Mouse (Mus musculus): ENCODE measurements around the gene Ucma. TPM values are rescaled to one million over a fixed set of nuclear protein-coding genes. Genes with fewer than 3 reads are reported as not detected.

The Ucma gene
- polyA plus RNA-seq, 1 experiment, result not detected

- Histone ChIP-seq H3K36me3 (ENCODE audit: control insufficient read depth, insufficient read depth, low read length) (peaks cover 19% of the 10 kb centered on the region), H3K27ac (ENCODE audit: insufficient read depth, low read depth, low read length) (no peak overlapping the region), H3K4me3 (ENCODE audit: low read depth, low read length) (no peak overlapping the region), H3K4me1 (ENCODE audit: control insufficient read depth, insufficient read depth, insufficient read length, low read length) (peaks cover 2% of the 10 kb centered on the region; the same call in 1 of the 2 replicates), H3K27me3 (ENCODE audit: control insufficient read depth, insufficient read depth, low read length) (no peaks in the 10 kb centered on the region)
- 90% methylated on average over 7 of the region's 7 CpGs for WGBS
- no peak for TF ChIP-seq POLR2A (IDR thresholded peaks at IDR 0.05; ENCODE audit: low read depth, low read length)
- TF ChIP-seq CTCF (IDR thresholded peaks at IDR 0.05; ENCODE audit: extremely low read depth, insufficient read length, insufficient replicate concordance, low read depth, low read length), result no peak
Observed at GRCm38 (mm10) chr2:5016922-5017321, 41.0 kb downstream of the Ucma start.

GRCm38 (mm10) chr2:5019708-5020107 lies 43.8 kb downstream of the Ucma start:
- Histone ChIP-seq H3K4me1 (ENCODE audit: control insufficient read depth, insufficient read depth, insufficient read length, low read length) (no peaks in the 10 kb centered on the region), H3K27me3 (ENCODE audit: control insufficient read depth, insufficient read depth, low read length) (no peaks in the 10 kb centered on the region), H3K4me3 (ENCODE audit: low read depth, low read length) (no peak overlapping the region), H3K27ac (ENCODE audit: insufficient read depth, low read depth, low read length) (no peak overlapping the region), H3K36me3 (ENCODE audit: control insufficient read depth, insufficient read depth, low read length) (peaks cover 33% of the 10 kb centered on the region)
- WGBS, result 88% methylated on average over 1 of the region's 1 CpGs
- no peak for TF ChIP-seq POLR2A (IDR thresholded peaks at IDR 0.05; ENCODE audit: low read depth, low read length)
- TF ChIP-seq CTCF (IDR thresholded peaks at IDR 0.05; ENCODE audit: extremely low read depth, insufficient read length, insufficient replicate concordance, low read depth, low read length), result no peak

GRCm38 (mm10) chr2:5023275-5023674 lies 47.4 kb downstream of the Ucma start:
- no peaks in the 10 kb centered on the region for H3K4me1 ChIP-seq (ENCODE audit: control insufficient read depth, insufficient read depth, insufficient read length, low read length)
- 70% methylated on average over 2 of the region's 2 CpGs for WGBS
- no peak overlapping the region for H3K27ac ChIP-seq (ENCODE audit: insufficient read depth, low read depth, low read length)
- peaks cover 55% of the 10 kb centered on the region for H3K36me3 ChIP-seq (ENCODE audit: control insufficient read depth, insufficient read depth, low read length)
- H3K27me3 ChIP-seq (ENCODE audit: control insufficient read depth, insufficient read depth, low read length), result no peaks in the 10 kb centered on the region
- no peak overlapping the region for H3K4me3 ChIP-seq (ENCODE audit: low read depth, low read length)
- TF ChIP-seq POLR2A (IDR thresholded peaks at IDR 0.05; ENCODE audit: low read depth, low read length), result no peak
- TF ChIP-seq CTCF (IDR thresholded peaks at IDR 0.05; ENCODE audit: extremely low read depth, insufficient read length, insufficient replicate concordance, low read depth, low read length), result no peak

- Histone ChIP-seq H3K36me3 (ENCODE audit: control insufficient read depth, insufficient read depth, low read length) (peaks cover 55% of the 10 kb centered on the region), H3K27ac (ENCODE audit: insufficient read depth, low read depth, low read length) (no peak overlapping the region), H3K4me3 (ENCODE audit: low read depth, low read length) (no peak overlapping the region), H3K27me3 (ENCODE audit: control insufficient read depth, insufficient read depth, low read length) (no peaks in the 10 kb centered on the region), H3K4me1 (ENCODE audit: control insufficient read depth, insufficient read depth, insufficient read length, low read length) (no peaks in the 10 kb centered on the region)
- no peak for TF ChIP-seq CTCF (IDR thresholded peaks at IDR 0.05; ENCODE audit: extremely low read depth, insufficient read length, insufficient replicate concordance, low read depth, low read length)
- no peak for TF ChIP-seq POLR2A (IDR thresholded peaks at IDR 0.05; ENCODE audit: low read depth, low read length)
- WGBS, result 93% methylated on average over 14 of the region's 14 CpGs
Observed at GRCm38 (mm10) chr2:5023699-5024399, 47.9 kb downstream of the Ucma start.

GRCm38 (mm10) chr2:5025162-5025733 lies 49.3 kb downstream of the Ucma start:
- Histone ChIP-seq H3K27me3 (ENCODE audit: control insufficient read depth, insufficient read depth, low read length) (no peaks in the 10 kb centered on the region), H3K4me3 (ENCODE audit: low read depth, low read length) (no peak overlapping the region), H3K4me1 (ENCODE audit: control insufficient read depth, insufficient read depth, insufficient read length, low read length) (no peaks in the 10 kb centered on the region), H3K27ac (ENCODE audit: insufficient read depth, low read depth, low read length) (no peak overlapping the region), H3K36me3 (ENCODE audit: control insufficient read depth, insufficient read depth, low read length) (peaks cover 64% of the 10 kb centered on the region)
- TF ChIP-seq CTCF (IDR thresholded peaks at IDR 0.05; ENCODE audit: extremely low read depth, insufficient read length, insufficient replicate concordance, low read depth, low read length) (peak; percentile 59; the same call in 1 of the 2 replicates), POLR2A (IDR thresholded peaks at IDR 0.05; ENCODE audit: low read depth, low read length) (no peak)
- WGBS, result 68% methylated on average over 3 of the region's 4 CpGs

GRCm38 (mm10) chr2:5027057-5027456 lies 51.1 kb downstream of the Ucma start:
- TF ChIP-seq CTCF (IDR thresholded peaks at IDR 0.05; ENCODE audit: extremely low read depth, insufficient read length, insufficient replicate concordance, low read depth, low read length), result no peak
- no peak for TF ChIP-seq POLR2A (IDR thresholded peaks at IDR 0.05; ENCODE audit: low read depth, low read length)
- H3K27me3 ChIP-seq (ENCODE audit: control insufficient read depth, insufficient read depth, low read length), result no peaks in the 10 kb centered on the region
- peaks cover 62% of the 10 kb centered on the region for H3K36me3 ChIP-seq (ENCODE audit: control insufficient read depth, insufficient read depth, low read length)
- 74% methylated on average over 6 of the region's 6 CpGs for WGBS
- no peak overlapping the region for H3K27ac ChIP-seq (ENCODE audit: insufficient read depth, low read depth, low read length)
- no peaks in the 10 kb centered on the region for H3K4me1 ChIP-seq (ENCODE audit: control insufficient read depth, insufficient read depth, insufficient read length, low read length)
- H3K4me3 ChIP-seq (ENCODE audit: low read depth, low read length), result no peak overlapping the region

GRCm38 (mm10) chr2:5028047-5028446 lies 52.1 kb downstream of the Ucma start:
- no peak overlapping the region for H3K27ac ChIP-seq (ENCODE audit: insufficient read depth, low read depth, low read length)
- no peaks in the 10 kb centered on the region for H3K27me3 ChIP-seq (ENCODE audit: control insufficient read depth, insufficient read depth, low read length)
- WGBS, result 91% methylated on average over 7 of the region's 7 CpGs
- no peaks in the 10 kb centered on the region for H3K4me1 ChIP-seq (ENCODE audit: control insufficient read depth, insufficient read depth, insufficient read length, low read length)
- H3K4me3 ChIP-seq (ENCODE audit: low read depth, low read length), result no peak overlapping the region
- H3K36me3 ChIP-seq (ENCODE audit: control insufficient read depth, insufficient read depth, low read length), result peaks cover 66% of the 10 kb centered on the region
- TF ChIP-seq POLR2A (IDR thresholded peaks at IDR 0.05; ENCODE audit: low read depth, low read length) (no peak), CTCF (IDR thresholded peaks at IDR 0.05; ENCODE audit: extremely low read depth, insufficient read length, insufficient replicate concordance, low read depth, low read length) (no peak)
